Mouse (Mus musculus) thymus, postnatal 36 days (tissue): ENCODE data around the gene Otulin.

Experiments
- DNase-seq, 2 experiments: peaks; one replicate each; pipeline ENCODE4 v3.0.0; 2022; ENCODE audit warnings: mixed read lengths in 2 of 2

The Otulin gene

DNA sequence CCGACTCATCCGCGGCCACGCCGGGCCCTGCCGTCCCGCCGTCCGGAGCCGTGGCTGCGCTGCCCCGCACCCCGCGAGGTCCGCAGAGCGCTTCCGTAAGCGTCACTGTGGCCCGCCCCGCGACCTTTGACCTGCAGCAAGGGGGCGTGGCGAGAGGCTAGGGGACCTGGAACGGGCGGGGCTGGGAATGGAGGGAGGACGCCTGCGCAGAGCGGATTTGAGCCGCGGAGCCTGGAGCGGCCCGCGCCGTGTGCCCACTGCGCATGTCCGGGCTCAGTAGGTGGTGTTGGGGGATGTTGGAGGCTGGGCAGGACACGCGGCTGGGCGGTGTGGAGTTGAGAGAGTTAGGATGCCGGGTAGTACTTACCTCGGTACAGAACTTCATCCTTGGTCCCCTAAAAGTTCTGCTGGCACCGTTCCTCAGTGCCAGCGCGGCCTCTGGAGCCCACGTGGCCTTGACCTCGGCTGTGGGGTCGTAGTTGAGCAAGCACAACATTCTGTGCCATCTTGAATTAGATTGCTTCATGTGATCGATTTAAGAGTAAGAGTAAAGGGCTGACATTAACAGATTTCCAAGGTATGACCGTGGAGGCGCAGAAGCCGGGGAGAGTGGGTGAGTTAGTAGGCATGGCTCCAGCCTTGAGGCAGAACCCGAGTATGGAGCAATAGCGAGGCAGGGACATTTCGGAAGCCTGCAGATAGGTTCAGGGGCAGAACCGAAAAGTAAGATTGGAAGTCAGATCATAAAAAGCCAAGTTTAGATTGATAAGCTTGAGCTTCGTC lies at the start of gene Otulin:
Otulin (minus strand) TSS at position 93 of the 783 bp plus-strand sequence.
- DNase-seq: peak; percentile 98 to 99

DNA sequence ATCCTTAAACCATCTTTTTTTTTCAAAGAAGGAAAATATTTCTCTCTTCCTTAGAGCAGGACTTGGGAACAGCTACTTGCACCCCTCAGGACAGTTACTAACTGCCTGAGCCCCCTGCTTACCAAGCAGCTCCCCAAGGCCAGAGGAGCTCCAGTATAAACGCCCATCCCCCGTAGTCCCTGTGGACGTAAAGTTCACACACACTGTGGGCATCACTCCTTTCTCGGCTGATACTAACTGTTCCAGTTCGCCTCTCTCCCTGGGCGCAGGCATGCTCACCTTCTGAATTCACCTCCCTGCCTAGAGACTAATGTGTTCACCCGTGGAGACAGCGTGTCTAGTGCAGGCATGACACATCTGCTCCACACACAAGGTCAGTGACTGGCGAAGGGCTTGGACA lies 48.0 kb upstream of the Otulin start:
- no peak for DNase-seq

GRCm38 (mm10) chr15:27677801-27678200 lies 47.3 kb upstream of the Otulin start:
- no peak for DNase-seq

DNA sequence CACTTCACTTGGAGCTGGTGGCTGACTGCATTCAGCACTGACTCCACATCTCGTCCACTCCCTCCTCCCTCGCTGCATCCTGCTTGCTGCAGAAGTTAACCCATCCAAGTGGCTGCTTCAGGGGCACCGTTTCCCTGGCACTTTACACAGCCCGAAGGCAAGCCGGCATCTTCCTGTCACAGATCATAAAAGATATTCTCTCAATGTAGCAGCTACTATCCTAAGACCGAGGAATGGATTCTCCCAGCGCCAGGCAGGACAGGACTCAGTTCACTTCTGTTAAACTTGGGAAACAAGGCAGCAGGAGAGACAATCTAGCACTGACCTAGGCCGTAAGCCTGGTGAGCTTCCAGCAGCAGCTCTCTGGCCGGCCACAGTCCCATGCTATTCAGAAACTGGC lies 45.7 kb upstream of the Otulin start:
- no peak for DNase-seq

- DNase-seq: no peak
These were observed 44.6 kb upstream of the Otulin start for GRCm38 (mm10) chr15:27675122-27675521.

- no peak for DNase-seq
These were observed 43.5 kb upstream of the Otulin start for GRCm38 (mm10) chr15:27674041-27674440.

DNA sequence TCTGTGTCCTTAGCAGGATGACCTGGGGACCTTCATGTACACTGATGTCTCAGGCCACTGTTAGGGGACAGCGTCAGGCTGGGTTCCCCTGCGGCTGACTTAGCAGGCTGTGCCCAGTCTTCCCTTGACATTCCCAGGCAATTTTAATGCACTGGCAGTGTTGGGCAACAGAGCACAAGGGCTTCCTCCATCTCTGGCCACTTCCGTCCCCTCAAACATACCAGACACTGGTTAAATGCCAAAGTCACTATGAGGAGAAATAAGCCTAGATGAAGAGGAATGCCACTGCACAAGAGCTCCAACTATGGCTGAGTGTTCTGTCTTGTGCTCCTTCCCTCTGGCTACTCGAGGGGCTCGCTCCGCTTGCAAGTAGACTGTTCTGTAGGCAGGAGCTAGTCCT lies 42.7 kb upstream of the Otulin start:
- no peak for DNase-seq

- DNase-seq: no peak
These were observed 41.8 kb upstream of the Otulin start for GRCm38 (mm10) chr15:27672259-27672658.

GRCm38 (mm10) chr15:27671612-27672245 lies 41.2 kb upstream of the Otulin start:
- DNase-seq: peak in 1 of 2 experiments; percentile 35

DNA sequence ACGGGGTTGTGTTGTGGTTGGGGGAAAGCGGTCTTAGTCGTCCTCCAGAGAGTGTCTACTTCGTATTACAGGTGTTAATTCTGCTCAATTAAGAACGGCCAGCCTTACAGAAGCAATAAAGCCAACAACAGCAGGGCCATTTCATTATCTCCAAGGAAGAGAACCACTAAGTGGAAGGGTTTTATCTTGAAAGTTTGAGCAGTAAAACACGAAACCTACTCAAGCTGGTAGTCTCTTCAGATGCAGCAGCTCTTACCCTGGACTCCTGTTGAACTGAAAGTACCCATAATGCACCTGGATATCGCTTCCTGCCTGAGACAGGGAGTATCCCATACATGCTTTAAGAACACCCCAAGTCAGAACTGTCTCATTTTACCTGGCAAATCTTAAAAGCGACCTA lies 40.2 kb upstream of the Otulin start:
- DNase-seq: peak; percentile 35 to 46

- peak; percentile 54 to 63 for DNase-seq
These were observed 39.5 kb upstream of the Otulin start for GRCm38 (mm10) chr15:27669931-27670411.

GRCm38 (mm10) chr15:27669276-27669675 lies 38.8 kb upstream of the Otulin start:
- peak in 1 of 2 experiments; percentile 30 for DNase-seq

DNA sequence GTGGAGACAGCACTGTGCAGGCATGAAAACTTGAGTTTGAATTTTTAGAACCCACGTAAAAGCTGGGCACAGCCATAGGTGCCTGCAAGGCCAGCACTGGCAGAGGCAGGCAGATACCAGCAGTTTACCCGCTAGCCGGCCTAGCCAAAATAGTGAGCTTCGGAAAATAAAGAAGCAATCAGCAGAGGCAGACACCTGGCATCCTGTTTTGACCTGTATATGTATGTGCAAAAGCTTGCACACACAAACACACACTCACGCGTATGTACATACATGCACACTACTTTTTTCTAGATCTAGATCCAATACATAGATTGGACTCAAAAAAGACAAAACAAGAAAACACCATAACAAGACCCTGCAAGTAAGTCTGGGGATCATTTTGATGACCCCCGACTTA lies 38.1 kb upstream of the Otulin start:
- peak in 1 of 2 experiments; percentile 41 for DNase-seq

GRCm38 (mm10) chr15:27668001-27668461 lies 37.5 kb upstream of the Otulin start:
- DNase-seq: peak; percentile 40 to 59

DNA sequence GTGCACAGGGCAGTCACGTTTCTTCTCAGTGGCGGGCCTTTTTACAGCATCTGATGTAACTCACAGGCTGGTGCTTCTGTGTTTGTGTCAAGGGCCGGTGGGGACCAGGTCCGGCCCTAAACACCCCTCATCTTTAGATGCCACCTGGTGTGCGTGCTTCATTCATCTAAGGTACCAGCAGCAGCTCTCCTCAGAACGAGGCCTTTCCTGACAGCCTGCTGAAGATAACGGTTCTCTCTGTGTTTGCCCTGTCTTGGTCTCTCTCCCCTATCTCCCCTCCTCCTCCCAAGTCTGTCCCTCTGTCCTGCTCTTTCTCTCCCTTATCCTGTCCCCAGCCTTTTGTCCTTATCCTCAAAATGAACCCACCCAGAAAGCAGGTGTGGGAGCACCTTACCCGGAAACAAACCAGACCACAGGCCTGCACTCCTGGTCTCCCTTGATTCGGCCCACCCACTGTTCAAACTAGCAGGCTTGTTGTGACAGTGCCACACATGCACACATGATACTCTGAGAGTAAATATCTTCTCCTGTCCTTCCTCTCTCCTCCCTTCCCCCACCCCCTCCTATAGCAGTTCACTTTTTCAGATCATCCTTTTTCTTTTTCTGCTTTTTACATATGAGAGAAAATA lies 36.5 kb upstream of the Otulin start:
- DNase-seq: peak; percentile 34 to 44

DNA sequence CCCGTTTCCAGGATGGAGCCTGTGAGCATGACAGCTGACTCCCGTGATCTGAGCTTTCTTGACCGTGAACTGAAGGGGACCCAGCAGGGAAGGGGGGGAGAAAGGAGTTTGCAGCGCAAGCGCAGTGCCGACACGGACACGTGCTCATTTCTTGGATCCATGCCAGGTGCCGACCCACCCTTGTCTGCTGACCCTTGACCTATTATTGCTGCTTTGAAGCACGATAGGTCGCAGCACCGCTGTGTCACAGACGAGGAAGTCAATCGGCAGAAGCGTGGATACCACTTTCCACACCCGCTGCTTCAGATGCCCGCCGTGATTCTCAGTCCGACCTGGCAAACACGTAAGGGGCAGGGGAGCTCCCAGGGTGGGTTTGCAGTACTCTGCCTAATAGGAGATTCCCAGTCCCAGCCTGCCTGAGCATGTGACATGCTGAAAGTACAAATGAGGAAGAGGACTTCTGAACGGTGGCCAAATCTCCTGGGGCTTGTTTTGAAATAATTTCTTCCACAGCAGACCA lies 35.0 kb upstream of the Otulin start:
- DNase-seq: no peak

- no peak for DNase-seq
These were observed 33.6 kb upstream of the Otulin start for GRCm38 (mm10) chr15:27664126-27664525.

- DNase-seq: no peak
These were observed 32.2 kb upstream of the Otulin start for GRCm38 (mm10) chr15:27662699-27663098.

DNA sequence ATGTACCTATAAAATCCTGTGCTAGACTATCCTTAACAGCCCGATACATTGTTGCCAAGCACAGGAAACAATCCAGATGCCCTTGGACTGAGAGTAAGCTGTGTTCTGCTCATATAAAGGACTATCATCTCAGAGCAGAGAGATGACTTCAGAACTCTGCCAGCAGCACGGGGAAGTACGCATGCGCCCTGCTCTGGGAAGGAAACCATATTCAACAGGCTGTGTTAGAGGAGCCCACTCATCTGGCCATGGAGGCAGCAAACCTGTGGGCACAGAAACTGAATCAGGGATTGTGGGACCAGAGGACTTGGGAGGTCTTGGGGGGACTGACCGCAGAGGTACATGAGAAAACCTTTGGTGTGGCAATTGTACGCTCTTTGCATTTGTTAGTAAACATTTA lies 31.2 kb upstream of the Otulin start:
- no peak for DNase-seq

- peak; percentile 86 to 88 for DNase-seq
These were observed 29.2 kb upstream of the Otulin start for GRCm38 (mm10) chr15:27659592-27660244.

GRCm38 (mm10) chr15:27659143-27659542 lies 28.6 kb upstream of the Otulin start:
- DNase-seq: no peak

DNA sequence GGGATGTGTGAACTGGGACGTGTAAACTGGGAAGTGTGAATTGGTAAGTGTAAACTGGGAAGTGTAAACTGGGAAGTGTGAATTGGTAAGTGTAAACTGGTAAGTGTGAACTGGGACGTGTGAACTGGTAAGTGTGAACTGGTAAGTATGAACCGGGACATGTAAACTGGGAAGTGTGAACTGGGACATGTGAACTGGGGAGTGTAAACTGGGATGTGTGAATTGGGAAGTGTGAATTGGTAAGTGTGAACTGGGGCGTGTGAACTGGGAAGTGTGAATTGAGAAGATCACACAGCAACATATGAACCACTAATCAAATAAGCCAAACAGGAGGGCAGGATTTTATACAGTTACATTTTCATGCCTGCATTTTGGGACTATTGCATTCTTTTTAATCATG lies 27.9 kb upstream of the Otulin start:
- DNase-seq: no peak

DNA sequence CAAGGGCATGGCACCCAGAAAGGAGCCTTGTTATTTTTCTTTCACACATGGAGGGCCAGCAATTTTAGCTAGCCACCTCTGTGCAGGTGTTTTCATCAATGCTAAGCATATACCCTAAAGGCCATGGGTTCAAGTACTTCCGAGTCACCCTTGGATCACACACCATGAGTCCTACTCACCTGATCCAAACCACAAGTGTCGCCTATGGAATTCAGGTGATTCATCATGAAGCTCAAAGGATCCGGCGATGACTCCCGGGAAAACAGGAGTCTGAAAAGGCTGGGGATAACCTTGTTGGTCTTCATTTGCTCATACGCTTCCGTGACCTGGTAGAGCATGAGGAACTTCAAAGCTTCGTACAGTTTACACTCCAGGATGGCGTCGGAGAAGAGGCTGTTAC lies 27.4 kb upstream of the Otulin start:
- no peak for DNase-seq
